Mouse (Mus musculus) hindbrain, embryonic 14.5 days (tissue): Measurements from ENCODE around the gene Mrps23. TPM values are rescaled to one million over a fixed set of nuclear protein-coding genes. Genes with fewer than 3 reads are reported as not detected.

ENCODE experiments used
- ATAC-seq: fragments of 200-750 bp; cut with Nextera tagmentation; 2 replicates; pipeline ENCODE4 v1.8.0; 2017; ENCODE audit warnings: moderate number of reproducible peaks, mild to moderate bottlenecking, moderate TSS enrichment, moderate library complexity; ENCODE audit not compliant: low FRiP score
- DNase-seq: peaks from one replicate; pipeline ENCODE4 v3.0.0-alpha.2; 2015; ENCODE audit warnings: low spot score
- H3K27ac ChIP-seq: fragments of 300-500 bp; sonication (generic); 2 replicates; pipeline ENCODE4 v1.5.1; 2014; ENCODE audit warnings: mild to moderate bottlenecking, moderate library complexity
- H3K27me3 ChIP-seq: fragments of 300-500 bp; sonication (generic); 2 replicates; pipeline ENCODE4 v1.6.1; 2014; ENCODE audit warnings: mild to moderate bottlenecking, low read length, mixed read lengths; ENCODE audit not compliant: control insufficient read depth, insufficient read depth
- H3K36me3 ChIP-seq: fragments of 300-500 bp; sonication (generic); replicated peaks from 2 replicates; pipeline ENCODE4 v1.6.1; 2014; ENCODE audit not compliant: control insufficient read depth, insufficient read depth
- H3K4me1 ChIP-seq: fragments of 300-500 bp; sonication (generic); replicated peaks from 2 replicates; pipeline ENCODE4 v1.6.1; 2014; ENCODE audit warnings: antibody characterized with exemption, low read length, mixed read lengths; ENCODE audit not compliant: control insufficient read depth, insufficient read depth
- H3K4me2 ChIP-seq: fragments of 300-500 bp; sonication (generic); replicated peaks from 2 replicates; pipeline ENCODE4 v1.6.1; 2014; ENCODE audit warnings: mild to moderate bottlenecking, moderate library complexity
- H3K4me3 ChIP-seq: fragments of 300-500 bp; sonication (generic); replicated peaks from 2 replicates; pipeline ENCODE4 v1.5.1; 2014; ENCODE audit warnings: mild to moderate bottlenecking, low read length
- H3K9ac ChIP-seq: fragments of 300-500 bp; sonication (generic); 2 replicates; pipeline ENCODE4 v1.6.1; 2014
- H3K9me3 ChIP-seq: fragments of 300-500 bp; sonication (generic); 2 replicates; pipeline ENCODE4 v1.6.1; 2016; ENCODE audit warnings: low read length; ENCODE audit not compliant: control insufficient read depth
- WGBS: fragments of 180-500 bp; shearing (Covaris S2); extraction: QIAGEN DNeasy Blood & Tissue Kit; methylation state at CpG from one replicate; pipeline ENCODE4 v1.1.7; 2014; 5-methylcytosine and 5-hydroxymethylcytosine counted together
- polyA plus RNA-seq: library from polyadenylated mRNA; unstranded; fragments of >200 nt; fragmentation: Nextera tagmentation; extraction: Ambion mirVana; gene quantifications from 2 replicates; pipeline ENCODE4 v1.2.1, GENCODE M21; 2014

Mrps23 gene
- polyA plus RNA-seq, 1 experiment from 2014 or later, result 67.8 TPM

DNA sequence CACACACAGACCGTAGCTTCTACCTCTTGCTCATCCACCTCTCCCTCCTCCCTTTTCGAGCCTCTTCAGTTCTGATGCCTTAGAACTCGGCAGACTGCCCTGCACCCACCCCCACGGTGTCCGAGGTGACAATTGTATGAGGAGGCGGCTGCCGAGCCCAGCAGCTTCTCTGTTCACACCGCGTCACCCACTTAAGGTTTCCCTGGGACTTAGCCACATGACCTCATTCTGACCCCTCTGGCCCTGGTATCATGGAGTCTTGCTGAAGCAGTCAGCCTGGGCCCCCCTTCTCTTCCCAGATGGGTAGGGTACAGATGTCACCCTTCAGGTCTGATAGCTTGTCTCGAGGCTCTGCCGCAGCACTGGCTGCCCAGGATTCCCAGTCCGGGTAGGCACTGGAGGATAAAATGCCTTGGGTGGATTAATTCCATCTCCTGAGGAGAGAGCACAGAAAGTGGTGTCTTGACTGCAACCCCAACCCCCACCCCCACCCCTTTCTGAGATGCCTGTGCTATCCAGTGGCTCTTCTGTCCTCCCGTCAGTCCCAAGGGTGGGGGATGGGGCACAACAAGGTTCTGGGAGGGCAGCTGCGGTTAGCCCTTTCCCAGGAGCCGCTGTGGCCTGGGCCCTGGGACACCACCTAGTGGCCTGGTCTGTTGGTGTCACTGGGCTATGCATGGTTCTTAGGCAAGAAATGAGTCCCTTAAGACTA lies 42.4 kb upstream of the Mrps23 start:
- H3K4me3 ChIP-seq, result peak overlapping the region; percentile 34
- ATAC-seq (peak; percentile 59), DNase-seq (peak; percentile 72)
- H3K4me2 ChIP-seq, result peak overlapping the region; percentile 69
- no peaks in the 10 kb centered on the region for H3K9me3 ChIP-seq
- H3K27me3 ChIP-seq, result no peaks in the 10 kb centered on the region
- 1% methylated on average over 13 of the region's 15 CpGs for WGBS
- H3K4me1 ChIP-seq, result peaks cover 33% of the 10 kb centered on the region
- peak overlapping the region; percentile 65 for H3K9ac ChIP-seq
- no peaks in the 10 kb centered on the region for H3K36me3 ChIP-seq
- peak overlapping the region; percentile 90 for H3K27ac ChIP-seq

DNA sequence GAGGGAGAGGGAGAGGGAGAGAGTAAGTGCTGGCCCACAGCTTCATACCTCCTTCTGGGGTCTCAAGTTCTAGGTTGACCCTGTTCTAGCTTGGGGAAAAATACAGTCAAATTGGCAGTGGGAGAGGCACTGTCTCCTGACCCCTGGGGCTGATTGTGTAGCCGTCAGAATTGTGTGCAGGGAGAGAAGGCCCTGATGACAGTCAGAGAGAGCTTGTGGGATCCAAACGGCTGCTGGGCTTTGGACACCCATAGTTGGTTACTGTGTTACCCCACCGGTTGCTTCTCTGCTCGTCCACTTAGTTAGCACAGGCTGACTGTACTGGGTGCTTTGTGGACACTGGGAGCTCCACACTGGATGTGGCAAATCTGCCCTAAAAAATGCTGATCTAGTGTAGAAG lies 41.4 kb upstream of the Mrps23 start:
- Histone ChIP-seq H3K27me3 (no peaks in the 10 kb centered on the region), H3K9ac (no peak overlapping the region), H3K36me3 (no peaks in the 10 kb centered on the region), H3K9me3 (no peaks in the 10 kb centered on the region), H3K27ac (no peak overlapping the region), H3K4me3 (no peak overlapping the region), H3K4me2 (no peak overlapping the region), H3K4me1 (peaks cover 32% of the 10 kb centered on the region)
- DNase-seq, result no peak
- 50% methylated on average over 4 of the region's 4 CpGs for WGBS
- ATAC-seq, result no peak

DNA sequence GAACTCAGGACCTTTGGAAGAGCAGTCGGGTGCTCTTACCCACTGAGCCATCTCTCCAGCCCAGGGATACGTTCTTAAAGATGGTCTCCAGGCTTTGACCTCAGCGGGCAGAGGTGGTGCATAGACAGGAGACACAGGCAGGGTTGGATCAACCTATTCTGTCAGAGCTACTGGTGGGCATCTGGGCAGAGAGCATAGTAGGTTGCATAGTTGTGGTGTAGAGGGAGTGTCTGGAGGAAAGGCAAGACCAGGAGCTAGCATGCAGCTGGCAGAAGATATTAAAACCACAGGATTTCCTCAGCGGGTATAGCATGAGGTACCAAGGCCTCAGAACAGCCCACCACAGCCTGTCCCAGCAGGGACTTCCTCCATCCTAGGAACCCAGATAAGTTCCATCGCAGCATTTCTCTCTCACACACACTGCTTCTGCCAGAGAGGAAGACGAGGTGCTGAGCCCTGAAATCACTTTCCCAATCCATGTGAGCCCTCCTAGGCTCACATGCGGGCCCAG lies 39.9 kb upstream of the Mrps23 start:
- ATAC-seq, result no peak
- no peak overlapping the region for H3K9ac ChIP-seq
- DNase-seq, result no peak
- 84% methylated on average over 7 of the region's 7 CpGs for WGBS
- H3K4me2 ChIP-seq, result no peak overlapping the region
- H3K27me3 ChIP-seq, result no peaks in the 10 kb centered on the region
- H3K36me3 ChIP-seq, result no peaks in the 10 kb centered on the region
- H3K4me1 ChIP-seq, result peaks cover 28% of the 10 kb centered on the region
- no peak overlapping the region for H3K27ac ChIP-seq
- no peak overlapping the region for H3K4me3 ChIP-seq
- H3K9me3 ChIP-seq, result no peaks in the 10 kb centered on the region

DNA sequence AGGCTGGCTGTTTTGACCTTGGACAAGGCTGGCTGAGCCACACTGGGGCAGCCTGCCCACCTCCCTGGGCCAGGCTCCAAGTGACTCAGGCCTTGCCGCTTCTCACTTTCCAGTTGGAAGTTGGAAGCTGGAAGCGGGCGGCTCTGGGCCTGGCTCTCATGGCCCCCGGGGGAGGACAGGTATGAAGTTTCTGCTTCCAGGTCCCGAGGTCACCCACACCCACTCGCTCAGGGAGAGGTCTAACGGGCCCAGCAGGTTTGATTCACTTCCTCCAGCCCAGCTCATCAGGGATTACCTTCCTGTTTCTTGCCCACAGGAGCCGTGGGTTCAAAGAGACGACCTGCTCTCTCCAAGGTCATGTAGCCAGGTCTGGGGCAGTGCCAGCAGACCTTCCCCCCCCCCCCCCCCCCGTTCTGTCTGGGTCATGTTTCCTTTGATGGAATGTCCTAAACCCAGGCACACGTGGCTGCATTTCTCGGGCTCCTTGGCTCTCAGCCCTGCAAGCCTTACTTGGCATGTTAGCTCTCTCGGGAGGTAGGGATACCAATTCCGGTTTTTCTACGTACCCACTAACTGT lies 39.3 kb upstream of the Mrps23 start:
- no peaks in the 10 kb centered on the region for H3K36me3 ChIP-seq
- no peaks in the 10 kb centered on the region for H3K27me3 ChIP-seq
- no peak overlapping the region for H3K9ac ChIP-seq
- no peak overlapping the region for H3K27ac ChIP-seq
- no peaks in the 10 kb centered on the region for H3K9me3 ChIP-seq
- no peak overlapping the region for H3K4me3 ChIP-seq
- WGBS, result 47% methylated on average over 15 of the region's 15 CpGs
- H3K4me2 ChIP-seq, result no peak overlapping the region
- no peak for DNase-seq
- no peak for ATAC-seq
- peaks cover 32% of the 10 kb centered on the region for H3K4me1 ChIP-seq

DNA sequence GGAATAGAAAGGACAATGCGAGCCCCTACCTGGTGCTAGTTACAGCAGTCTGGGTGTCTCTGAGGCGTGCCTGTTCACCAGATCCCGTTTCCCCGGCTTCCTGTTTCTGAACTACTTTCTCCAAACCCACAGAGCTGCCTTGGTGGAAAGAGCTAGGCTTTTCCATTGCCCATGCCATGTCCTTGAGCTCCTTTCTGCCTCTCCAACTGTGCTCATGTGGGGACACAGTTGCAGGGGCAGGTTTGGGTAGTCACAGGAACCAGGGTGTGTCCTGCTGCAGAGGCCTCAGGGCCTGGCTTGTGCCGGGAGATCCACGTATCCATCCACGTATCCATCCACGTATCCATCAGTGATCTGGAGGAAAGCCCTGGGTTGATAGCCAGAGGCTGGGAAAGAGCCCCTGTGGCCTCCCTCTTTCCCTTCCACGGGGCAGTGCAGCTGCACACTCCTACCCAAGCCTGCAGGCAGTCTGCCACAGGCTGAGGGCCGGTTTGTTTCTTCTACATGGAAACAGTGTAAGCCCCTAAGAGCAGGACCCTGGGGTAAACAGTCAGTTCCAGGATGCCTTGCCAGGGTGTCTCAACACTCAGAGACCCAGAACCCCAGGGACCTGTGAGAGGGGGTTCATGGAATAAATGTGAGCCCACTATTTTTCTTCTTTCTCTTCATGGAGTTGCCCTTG lies 38.4 kb upstream of the Mrps23 start:
- WGBS, result 66% methylated on average over 10 of the region's 10 CpGs
- Histone ChIP-seq H3K27ac (no peak overlapping the region), H3K9me3 (no peaks in the 10 kb centered on the region), H3K36me3 (no peaks in the 10 kb centered on the region), H3K9ac (no peak overlapping the region), H3K4me3 (no peak overlapping the region), H3K27me3 (no peaks in the 10 kb centered on the region), H3K4me1 (peaks cover 23% of the 10 kb centered on the region), H3K4me2 (no peak overlapping the region)
- ATAC-seq (no peak), DNase-seq (no peak)

DNA sequence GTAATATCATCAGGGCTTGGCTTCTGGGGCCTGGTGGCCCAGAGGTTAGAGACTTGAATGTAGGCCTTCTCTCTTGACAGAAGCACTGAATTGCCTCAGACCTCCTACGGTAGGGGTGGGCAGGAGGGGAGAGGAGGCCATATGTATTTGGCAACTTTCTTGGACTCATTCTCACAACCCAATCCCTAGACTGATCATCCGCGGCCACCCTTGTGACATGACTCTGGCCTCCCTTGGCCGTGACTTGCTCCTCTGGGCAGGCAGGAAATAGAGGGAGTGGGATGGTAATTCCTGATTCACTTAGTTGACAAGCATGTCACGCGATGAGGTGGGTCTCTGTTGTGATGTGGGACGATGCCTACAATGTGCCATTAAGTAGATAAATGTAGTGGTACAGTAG lies 37.7 kb upstream of the Mrps23 start:
- H3K4me2 ChIP-seq, result no peak overlapping the region
- H3K27me3 ChIP-seq, result no peaks in the 10 kb centered on the region
- H3K9ac ChIP-seq, result no peak overlapping the region
- H3K4me1 ChIP-seq, result peaks cover 19% of the 10 kb centered on the region
- no peak for ATAC-seq
- WGBS, result 79% methylated on average over 7 of the region's 7 CpGs
- no peak overlapping the region for H3K27ac ChIP-seq
- no peaks in the 10 kb centered on the region for H3K36me3 ChIP-seq
- no peaks in the 10 kb centered on the region for H3K9me3 ChIP-seq
- no peak overlapping the region for H3K4me3 ChIP-seq
- DNase-seq, result no peak

DNA sequence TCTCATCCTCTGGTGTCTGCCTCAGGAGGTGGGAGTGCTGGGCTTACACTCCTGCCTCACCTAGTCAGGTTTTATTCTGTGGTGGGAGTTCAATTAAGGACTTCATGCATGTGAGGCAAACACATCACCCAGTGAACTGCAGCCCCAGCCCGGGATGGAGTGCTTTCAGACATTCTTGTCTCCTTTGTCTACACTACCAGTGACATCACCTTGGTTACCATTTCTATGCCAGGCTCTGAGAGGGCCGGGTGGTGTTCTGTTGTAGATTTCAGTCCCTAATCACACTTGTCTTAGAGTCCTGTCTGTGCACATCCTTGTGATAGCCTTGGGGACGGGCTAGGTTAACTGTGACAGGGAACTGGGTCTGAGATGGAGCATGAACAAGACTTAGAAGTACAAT lies 35.6 kb upstream of the Mrps23 start:
- Histone ChIP-seq H3K36me3 (no peaks in the 10 kb centered on the region), H3K4me3 (no peak overlapping the region), H3K9me3 (no peaks in the 10 kb centered on the region), H3K9ac (no peak overlapping the region), H3K27ac (no peak overlapping the region), H3K27me3 (no peaks in the 10 kb centered on the region), H3K4me1 (peaks cover 28% of the 10 kb centered on the region), H3K4me2 (no peak overlapping the region)
- WGBS, result 15% methylated on average over 3 of the region's 3 CpGs
- ATAC-seq (0 out of 2 replicates have a peak, but pooled peaks have one; percentile 21), DNase-seq (no peak)

DNA sequence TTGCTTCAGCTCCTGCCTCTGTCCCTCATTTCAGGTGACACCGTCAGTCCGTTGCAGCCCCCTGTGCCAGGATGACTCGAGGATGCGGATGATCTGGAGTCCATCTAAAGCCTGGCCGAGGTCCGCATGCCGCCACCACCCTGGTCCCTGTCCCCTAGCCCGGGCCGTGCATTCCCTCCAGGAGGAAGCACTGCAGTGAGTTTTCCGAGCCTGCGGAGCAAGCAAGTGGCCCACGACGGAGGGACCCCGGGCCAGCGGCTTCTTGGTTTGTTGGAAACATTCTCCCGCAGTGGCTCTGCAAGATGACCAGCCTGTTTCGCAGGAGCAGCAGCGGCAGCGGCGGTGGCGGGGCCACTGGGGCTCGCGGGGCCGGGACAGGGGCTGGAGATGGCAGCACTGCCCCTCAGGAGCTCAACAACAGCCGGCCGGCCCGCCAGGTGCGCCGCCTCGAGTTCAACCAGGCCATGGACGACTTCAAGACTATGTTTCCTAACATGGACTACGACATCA lies 34.6 kb upstream of the Mrps23 start:
- WGBS, result 23% methylated on average over 32 of the region's 32 CpGs
- H3K4me3 ChIP-seq, result no peak overlapping the region
- no peaks in the 10 kb centered on the region for H3K27me3 ChIP-seq
- peaks cover 31% of the 10 kb centered on the region for H3K4me1 ChIP-seq
- DNase-seq, result no peak
- H3K9me3 ChIP-seq, result no peaks in the 10 kb centered on the region
- no peak overlapping the region for H3K4me2 ChIP-seq
- H3K9ac ChIP-seq, result no peak overlapping the region
- no peaks in the 10 kb centered on the region for H3K36me3 ChIP-seq
- H3K27ac ChIP-seq, result no peak overlapping the region
- ATAC-seq, result no peak

DNA sequence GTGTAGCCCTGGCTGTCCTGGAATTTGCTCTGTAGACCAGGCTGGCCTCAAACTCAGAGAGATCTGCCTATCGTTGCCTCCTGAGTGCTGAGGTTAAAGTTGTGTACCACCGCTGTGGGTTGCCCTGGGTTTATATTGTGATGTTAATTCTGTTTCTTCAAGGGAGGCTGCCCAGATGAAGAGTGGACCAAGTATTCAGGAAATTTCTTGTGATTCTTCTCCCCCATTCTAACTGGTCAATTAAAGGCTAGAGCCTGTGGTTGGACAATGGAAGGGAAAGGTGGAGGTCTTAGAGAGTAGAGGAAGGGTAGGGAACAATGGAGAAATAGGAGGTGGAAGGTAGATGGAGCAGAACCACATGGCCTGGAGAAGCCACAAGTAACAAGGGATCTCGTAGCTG lies 33.6 kb upstream of the Mrps23 start:
- Histone ChIP-seq H3K27me3 (no peaks in the 10 kb centered on the region), H3K4me2 (no peak overlapping the region), H3K36me3 (no peaks in the 10 kb centered on the region), H3K4me1 (peaks cover 27% of the 10 kb centered on the region), H3K9me3 (no peaks in the 10 kb centered on the region), H3K4me3 (no peak overlapping the region), H3K27ac (no peak overlapping the region), H3K9ac (no peak overlapping the region)
- DNase-seq, result no peak
- 40% methylated on average over 3 of the region's 3 CpGs for WGBS
- ATAC-seq, result no peak
